Mouse (Mus musculus) hindbrain, embryonic 13.5 days (tissue): ENCODE data around the gene Aph1c. TPM values are rescaled to one million over a fixed set of nuclear protein-coding genes. Genes with fewer than 3 reads are reported as not detected.

Source experiments
- ATAC-seq: fragments of 200-750 bp; cut with Nextera tagmentation; 2 replicates; pipeline ENCODE4 v1.8.0; 2017; ENCODE audit warnings: moderate TSS enrichment; ENCODE audit not compliant: low FRiP score
- H3K27ac ChIP-seq: fragments of 300-500 bp; sonication (generic); 2 replicates; pipeline ENCODE4 v1.5.1; 2015; ENCODE audit warnings: inconsistent platforms, mild to moderate bottlenecking, moderate library complexity
- H3K27me3 ChIP-seq: fragments of 300-500 bp; sonication (generic); 2 replicates; pipeline ENCODE4 v1.6.1; 2015; ENCODE audit warnings: mild to moderate bottlenecking, inconsistent platforms
- H3K36me3 ChIP-seq: fragments of 300-500 bp; sonication (generic); 2 replicates; pipeline ENCODE4 v1.6.1; 2015; ENCODE audit warnings: mild to moderate bottlenecking, inconsistent platforms
- H3K4me1 ChIP-seq: fragments of 300-500 bp; sonication (generic); replicated peaks from 2 replicates; pipeline ENCODE4 v1.6.1; 2015; ENCODE audit warnings: inconsistent platforms
- H3K4me2 ChIP-seq: fragments of 300-500 bp; sonication (generic); 2 replicates; pipeline ENCODE4 v1.6.1; 2015; ENCODE audit warnings: inconsistent platforms, mild to moderate bottlenecking, moderate library complexity
- H3K4me3 ChIP-seq: fragments of 300-500 bp; sonication (generic); 2 replicates; pipeline ENCODE4 v1.5.1; 2015; ENCODE audit warnings: mild to moderate bottlenecking, inconsistent platforms
- H3K9ac ChIP-seq: fragments of 300-500 bp; sonication (generic); 2 replicates; pipeline ENCODE4 v1.6.1; 2015; ENCODE audit warnings: mild to moderate bottlenecking, inconsistent platforms
- H3K9me3 ChIP-seq: fragments of 300-500 bp; sonication (generic); 2 replicates; pipeline ENCODE4 v1.6.1; 2016; ENCODE audit warnings: inconsistent platforms
- WGBS: fragments of 180-500 bp; shearing (Covaris S2); methylation state at CpG from one replicate; pipeline ENCODE4 v1.1.7; 2015; 5-methylcytosine and 5-hydroxymethylcytosine counted together
- polyA plus RNA-seq: library from polyadenylated mRNA; unstranded; fragments of >200 nt; fragmentation: Nextera tagmentation; extraction: Ambion mirVana; gene quantifications from 2 replicates; pipeline ENCODE4 v1.2.1, GENCODE M21; 2015

Gene Aph1c
- polyA plus RNA-seq, 1 experiment from 2014 or later: 5.4 TPM

DNA sequence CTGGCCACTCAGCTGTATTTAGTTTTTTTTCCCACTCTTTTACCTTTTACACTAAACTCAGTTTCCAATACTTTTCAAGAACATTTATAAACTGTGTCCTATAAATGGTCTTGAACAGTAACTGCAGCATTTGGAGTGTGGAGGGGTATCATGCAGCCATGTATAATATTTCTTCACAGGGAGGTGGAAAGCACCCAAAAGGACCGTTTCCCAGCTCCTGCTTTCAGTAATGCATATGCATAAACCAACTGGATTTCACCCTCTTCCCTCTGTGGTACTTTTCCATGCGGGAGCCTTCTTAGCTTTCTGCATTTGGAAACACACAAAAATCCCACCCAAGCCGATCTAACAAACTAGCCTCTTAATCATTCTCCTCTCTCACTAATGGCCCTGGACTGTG, 30.2 kb upstream of the Aph1c start:
- H3K27ac ChIP-seq: no peak overlapping the region

DNA sequence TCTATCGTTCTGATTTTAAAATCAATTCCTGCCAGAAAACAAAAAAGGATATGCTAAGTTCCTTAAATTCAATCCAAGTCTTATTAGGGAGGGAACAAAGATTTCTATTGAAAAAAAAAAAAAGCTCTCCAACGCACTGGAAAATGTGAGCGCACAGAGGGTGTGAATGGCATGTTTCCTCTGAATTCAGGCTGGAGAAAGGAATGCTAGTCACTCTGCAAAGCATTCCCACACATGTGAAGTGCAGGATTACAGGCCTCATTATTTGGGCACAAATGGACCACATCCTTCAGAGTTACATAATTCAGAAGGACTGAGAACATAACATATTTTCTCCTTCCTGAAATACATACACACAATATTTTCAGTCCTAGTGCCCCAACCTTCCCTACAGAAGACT, 28.9 kb upstream of the Aph1c start:
- H3K9me3 ChIP-seq: no peaks in the 10 kb centered on the region
- H3K4me2 ChIP-seq: no peak overlapping the region
- H3K9ac ChIP-seq: no peak overlapping the region
- H3K4me3 ChIP-seq: no peak overlapping the region
- H3K4me1 ChIP-seq: peaks cover 13% of the 10 kb centered on the region
- H3K36me3 ChIP-seq: peaks cover 21% of the 10 kb centered on the region
- WGBS: 36% methylated on average over 3 of the region's 3 CpGs
- H3K27ac ChIP-seq: peak overlapping the region; percentile 20; the same call in 1 of the 2 replicates
- ATAC-seq: no peak
- no peaks in the 10 kb centered on the region for H3K27me3 ChIP-seq

More for the DNA sequence above, 30.2 kb upstream of the Aph1c start:
- peaks cover 11% of the 10 kb centered on the region for H3K36me3 ChIP-seq
- H3K27me3 ChIP-seq: no peaks in the 10 kb centered on the region
- 72% methylated on average over 3 of the region's 3 CpGs for WGBS
- peaks cover 13% of the 10 kb centered on the region for H3K4me1 ChIP-seq
- no peaks in the 10 kb centered on the region for H3K9me3 ChIP-seq
- H3K4me3 ChIP-seq: no peak overlapping the region
- no peak overlapping the region for H3K9ac ChIP-seq
- no peak overlapping the region for H3K4me2 ChIP-seq
- ATAC-seq: no peak

DNA sequence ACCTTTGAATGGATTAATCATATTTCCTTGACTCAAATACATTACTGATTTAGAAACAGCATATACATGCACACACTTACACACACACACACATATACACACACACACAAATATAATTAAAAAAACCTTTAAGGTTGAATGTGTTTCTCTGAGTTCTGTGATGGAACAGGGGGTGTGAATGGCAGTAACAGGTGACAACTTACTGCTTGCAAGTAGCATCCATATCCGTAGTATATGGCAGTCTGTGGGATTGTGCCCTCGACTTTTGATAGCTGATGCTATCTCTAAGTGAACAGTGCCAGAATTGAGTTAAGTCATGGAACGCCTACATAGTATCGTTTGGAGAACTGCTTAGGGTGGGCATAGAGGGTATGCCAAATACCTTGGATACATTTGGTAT, 27.7 kb upstream of the Aph1c start:
- Histone ChIP-seq H3K4me2 (no peak overlapping the region), H3K4me3 (no peak overlapping the region), H3K27me3 (no peaks in the 10 kb centered on the region), H3K9me3 (no peaks in the 10 kb centered on the region), H3K27ac (no peak overlapping the region), H3K4me1 (peaks cover 13% of the 10 kb centered on the region), H3K9ac (no peak overlapping the region), H3K36me3 (peaks cover 28% of the 10 kb centered on the region)
- 98% methylated on average over 4 of the region's 4 CpGs for WGBS
- no peak for ATAC-seq

DNA sequence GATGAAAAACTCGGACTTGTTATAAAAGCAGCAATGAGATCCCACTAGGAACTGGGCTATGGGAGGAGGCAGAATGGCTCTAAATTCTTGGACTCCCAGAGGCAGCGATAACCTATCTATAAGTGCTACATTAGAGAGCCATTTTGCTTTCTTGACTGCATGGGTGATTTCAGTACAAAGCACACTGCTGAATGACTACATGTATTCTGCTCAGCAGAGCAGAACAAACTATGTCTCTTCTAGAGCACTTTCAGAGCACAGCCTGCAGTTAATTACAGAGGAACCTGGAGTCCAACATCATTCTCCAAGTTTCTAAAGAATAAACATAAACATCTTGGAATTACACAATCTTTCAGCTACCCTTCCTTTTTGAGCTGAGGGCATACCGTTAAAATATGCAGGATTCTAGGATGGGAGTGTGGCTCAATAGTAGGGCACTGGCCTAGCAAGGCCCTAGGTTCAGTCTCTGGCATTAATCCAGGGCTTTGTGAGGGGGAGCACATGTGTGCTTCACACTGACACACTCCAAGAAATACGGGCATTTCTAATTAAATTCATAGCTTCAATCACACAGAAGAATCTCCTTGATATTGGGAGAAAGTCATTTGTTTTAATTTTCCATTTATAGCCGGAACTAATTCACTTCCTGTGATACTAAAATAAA, 26.7 kb upstream of the Aph1c start:
- H3K9ac ChIP-seq: no peak overlapping the region
- H3K4me2 ChIP-seq: no peak overlapping the region
- peaks cover 28% of the 10 kb centered on the region for H3K36me3 ChIP-seq
- H3K27ac ChIP-seq: peak overlapping the region; percentile 69
- no peak overlapping the region for H3K4me3 ChIP-seq
- no peak for ATAC-seq
- WGBS: 54% methylated on average over 5 of the region's 5 CpGs
- H3K27me3 ChIP-seq: no peaks in the 10 kb centered on the region
- peaks cover 13% of the 10 kb centered on the region for H3K4me1 ChIP-seq
- no peaks in the 10 kb centered on the region for H3K9me3 ChIP-seq

DNA sequence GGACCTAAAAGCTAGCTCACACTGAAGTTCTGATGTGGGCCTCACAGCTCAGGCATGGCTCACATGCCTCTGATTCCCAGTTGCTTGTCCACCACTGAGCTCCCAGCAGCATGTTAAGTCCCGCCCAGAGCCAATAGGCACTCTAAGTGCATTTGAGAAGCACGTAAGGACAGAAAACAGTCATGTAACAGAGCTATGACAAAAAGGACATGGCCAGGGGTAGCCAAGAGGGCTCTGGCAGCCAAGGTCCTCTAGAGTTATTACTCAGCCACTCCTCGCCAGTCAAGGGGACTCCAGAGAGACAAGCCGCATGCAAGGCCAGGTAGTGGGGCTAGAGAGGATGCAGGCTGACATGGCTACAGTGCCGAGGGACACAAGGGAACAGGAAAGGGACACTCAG, 25.0 kb upstream of the Aph1c start:
- no peak for ATAC-seq
- no peaks in the 10 kb centered on the region for H3K27me3 ChIP-seq
- peaks cover 13% of the 10 kb centered on the region for H3K4me1 ChIP-seq
- H3K4me2 ChIP-seq: no peak overlapping the region
- no peak overlapping the region for H3K27ac ChIP-seq
- H3K9ac ChIP-seq: no peak overlapping the region
- 95% methylated on average over 5 of the region's 5 CpGs for WGBS
- H3K9me3 ChIP-seq: no peaks in the 10 kb centered on the region
- no peak overlapping the region for H3K4me3 ChIP-seq
- H3K36me3 ChIP-seq: peaks cover 28% of the 10 kb centered on the region

DNA sequence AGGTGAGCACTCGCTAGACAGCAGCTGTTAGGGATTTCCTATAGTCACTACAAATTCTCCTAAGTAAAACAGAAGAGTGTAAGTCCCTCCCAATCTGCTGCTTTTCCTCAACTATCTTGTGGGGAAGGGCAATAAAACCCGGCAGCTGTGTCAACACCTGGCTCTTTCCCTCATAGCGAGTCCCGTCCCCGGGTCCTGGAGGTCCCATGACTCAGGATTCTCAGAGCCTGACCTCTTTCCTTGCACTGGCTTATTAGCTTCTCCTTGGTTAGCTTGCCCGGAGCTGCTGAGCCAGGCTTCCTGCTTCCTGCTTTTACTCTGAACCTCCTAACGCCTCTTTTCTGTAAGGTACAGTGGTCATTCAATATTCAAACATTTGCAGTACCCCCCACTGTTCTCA, 21.3 kb upstream of the Aph1c start:
- Histone ChIP-seq H3K27ac (no peak overlapping the region), H3K9ac (no peak overlapping the region), H3K9me3 (no peaks in the 10 kb centered on the region), H3K4me3 (no peak overlapping the region), H3K27me3 (no peaks in the 10 kb centered on the region), H3K4me2 (no peak overlapping the region), H3K4me1 (peaks cover 4% of the 10 kb centered on the region), H3K36me3 (peaks cover 23% of the 10 kb centered on the region)
- no peak for ATAC-seq
- 63% methylated on average over 7 of the region's 7 CpGs for WGBS

DNA sequence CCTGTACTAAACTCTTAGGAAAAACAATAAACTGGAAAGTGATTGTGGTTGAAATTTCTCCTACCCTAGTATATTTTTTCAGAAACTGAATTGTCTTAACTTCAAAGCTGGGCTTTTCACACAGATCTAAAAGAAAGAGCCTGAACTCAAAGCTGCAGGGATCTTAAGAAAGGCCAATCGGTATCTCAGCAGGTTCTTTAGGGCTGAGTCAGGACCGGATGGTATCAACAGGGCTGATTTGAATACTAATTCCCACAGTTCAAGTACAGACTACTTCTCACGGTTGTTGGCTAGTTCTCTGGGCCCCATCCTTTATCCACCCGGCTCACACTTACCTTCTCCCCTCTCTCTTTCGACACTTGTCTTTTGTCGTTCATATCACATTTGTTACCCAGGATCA, 18.1 kb upstream of the Aph1c start:
- H3K4me1 ChIP-seq: no peaks in the 10 kb centered on the region
- H3K4me3 ChIP-seq: no peak overlapping the region
- ATAC-seq: no peak
- no peak overlapping the region for H3K9ac ChIP-seq
- no peaks in the 10 kb centered on the region for H3K27me3 ChIP-seq
- H3K27ac ChIP-seq: no peak overlapping the region
- no peak overlapping the region for H3K4me2 ChIP-seq
- peaks cover 9% of the 10 kb centered on the region for H3K36me3 ChIP-seq
- H3K9me3 ChIP-seq: no peaks in the 10 kb centered on the region
- 33% methylated on average over 6 of the region's 6 CpGs for WGBS

DNA sequence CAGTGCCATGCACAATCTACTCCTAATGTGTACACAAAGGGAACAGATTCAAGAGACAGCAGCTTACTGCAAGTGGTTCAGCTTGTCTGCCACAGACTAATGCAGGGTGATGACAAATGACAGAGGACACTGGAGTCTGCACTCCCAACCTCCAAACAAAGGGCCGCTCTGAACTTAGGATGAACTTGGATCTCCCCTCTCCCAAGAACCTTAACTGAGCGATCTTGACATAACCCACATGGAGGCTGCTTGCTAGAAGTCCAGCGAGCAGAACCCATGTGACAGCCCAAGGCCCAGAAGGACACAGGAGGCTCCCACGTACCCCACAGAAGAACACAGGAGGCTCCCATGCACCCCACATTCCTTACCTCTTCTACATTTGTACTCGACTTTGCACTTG, 16.4 kb upstream of the Aph1c start:
- Histone ChIP-seq H3K4me3 (no peak overlapping the region), H3K9me3 (no peaks in the 10 kb centered on the region), H3K27ac (no peak overlapping the region), H3K27me3 (no peaks in the 10 kb centered on the region), H3K4me2 (no peak overlapping the region), H3K36me3 (peaks cover 23% of the 10 kb centered on the region), H3K9ac (no peak overlapping the region), H3K4me1 (no peaks in the 10 kb centered on the region)
- WGBS: 74% methylated on average over 5 of the region's 5 CpGs
- no peak for ATAC-seq

DNA sequence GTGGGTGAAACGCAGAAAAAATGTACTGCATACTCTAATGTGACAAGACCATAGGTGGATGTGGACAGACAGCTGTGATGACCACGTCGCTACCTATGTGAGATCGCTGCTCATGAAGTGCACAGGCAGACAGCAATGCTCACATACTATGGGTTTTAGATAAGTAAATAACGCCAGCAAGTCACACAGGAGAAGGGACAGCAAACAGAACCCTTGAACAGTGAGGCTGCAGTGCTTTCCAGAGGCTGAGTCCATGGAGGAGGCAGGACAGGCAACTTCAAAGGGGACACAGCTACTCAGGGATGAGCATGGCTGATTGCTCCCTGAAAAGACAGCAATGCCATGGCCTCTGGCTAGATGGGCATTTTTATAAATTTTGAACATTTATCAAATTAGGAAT, 12.3 kb upstream of the Aph1c start:
- 95% methylated on average over 5 of the region's 5 CpGs for WGBS
- no peak overlapping the region for H3K27ac ChIP-seq
- H3K27me3 ChIP-seq: no peaks in the 10 kb centered on the region
- peaks cover 24% of the 10 kb centered on the region for H3K36me3 ChIP-seq
- H3K4me1 ChIP-seq: no peaks in the 10 kb centered on the region
- no peak overlapping the region for H3K4me3 ChIP-seq
- no peak for ATAC-seq
- no peak overlapping the region for H3K4me2 ChIP-seq
- H3K9me3 ChIP-seq: no peaks in the 10 kb centered on the region
- no peak overlapping the region for H3K9ac ChIP-seq

DNA sequence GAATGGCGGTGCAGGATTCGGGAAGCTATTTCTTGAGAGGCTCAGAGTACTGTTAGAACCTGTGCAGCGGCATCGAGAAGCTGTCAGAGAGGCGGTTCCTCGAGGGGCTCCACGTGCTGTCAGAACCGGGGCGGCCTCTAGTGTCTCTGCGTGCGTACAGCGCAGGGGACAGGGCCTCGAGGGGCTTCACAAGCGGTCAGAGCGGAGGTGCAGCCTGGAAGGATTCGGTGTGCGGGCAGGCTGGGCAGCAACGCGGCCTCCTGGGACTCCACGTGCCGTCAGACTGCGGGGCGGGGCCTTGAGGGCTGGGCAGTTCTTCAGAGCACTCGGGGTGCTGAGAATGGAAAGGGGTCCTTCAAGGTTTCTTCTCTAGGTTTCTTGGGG, 563 bp upstream of the Aph1c start:
- peak; percentile 90 for ATAC-seq
- peaks cover 15% of the 10 kb centered on the region for H3K4me1 ChIP-seq
- no peaks in the 10 kb centered on the region for H3K9me3 ChIP-seq
- H3K36me3 ChIP-seq: no peaks in the 10 kb centered on the region
- H3K4me3 ChIP-seq: peak overlapping the region; percentile 63
- H3K27ac ChIP-seq: peak overlapping the region; percentile 19; the same call in 1 of the 2 replicates
- 1% methylated on average over 24 of the region's 24 CpGs for WGBS
- peaks cover 12% of the 10 kb centered on the region for H3K27me3 ChIP-seq
- H3K9ac ChIP-seq: peak overlapping the region; percentile 70
- peak overlapping the region; percentile 91 for H3K4me2 ChIP-seq

DNA sequence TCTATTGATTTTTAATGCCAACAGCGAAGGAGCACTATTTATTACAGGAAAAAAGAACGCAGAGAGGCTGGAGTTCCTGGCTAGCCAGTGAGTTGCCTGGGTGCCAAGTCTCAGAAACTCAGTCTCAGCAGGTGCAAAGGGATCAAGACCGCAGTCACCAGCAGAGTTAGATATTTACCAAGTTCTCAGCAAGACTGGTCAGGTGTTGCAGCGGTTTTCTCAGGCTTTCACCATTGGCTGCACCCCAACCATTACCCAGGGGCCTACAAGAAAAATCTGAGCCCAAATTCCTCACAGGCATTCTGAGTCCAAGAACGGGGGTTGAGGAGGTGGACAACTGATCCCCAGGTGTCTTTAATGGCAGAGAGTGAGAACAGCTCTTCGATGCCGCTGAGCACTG, 675 bp downstream of the Aph1c start:
- Histone ChIP-seq H3K9ac (peak overlapping the region; percentile 70), H3K27me3 (peaks cover 12% of the 10 kb centered on the region), H3K4me2 (peak overlapping the region; percentile 91), H3K36me3 (no peaks in the 10 kb centered on the region), H3K4me3 (peak overlapping the region; percentile 63), H3K4me1 (peaks cover 15% of the 10 kb centered on the region), H3K9me3 (no peaks in the 10 kb centered on the region), H3K27ac (peak overlapping the region; percentile 6; the same call in 1 of the 2 replicates)
- ATAC-seq: no peak
- 15% methylated on average over 7 of the region's 7 CpGs for WGBS

DNA sequence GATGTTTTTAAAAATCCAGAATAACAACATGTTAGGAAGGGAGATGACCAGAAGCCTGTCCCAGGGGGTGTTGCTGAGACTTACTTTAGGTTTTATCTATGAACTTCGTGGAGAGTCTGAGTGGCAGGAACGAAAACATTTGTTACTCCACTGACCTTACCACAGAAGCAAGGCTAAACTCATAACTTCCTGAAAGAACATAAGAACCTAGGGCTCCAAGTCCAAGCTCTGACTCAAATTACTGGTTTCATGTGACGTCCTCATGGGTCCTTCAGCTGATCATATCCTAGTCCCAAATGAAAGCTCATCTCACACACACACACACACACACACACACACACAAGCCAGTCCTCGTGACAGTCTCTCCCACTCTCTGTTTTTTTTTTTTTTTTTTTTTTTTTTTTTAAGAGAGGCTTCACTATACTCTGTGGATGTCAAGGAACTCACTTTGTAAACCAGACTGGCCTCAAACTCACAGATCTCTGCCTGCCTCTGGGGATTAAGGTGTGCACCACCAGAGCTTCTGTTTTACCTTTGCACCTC, 2.1 kb downstream of the Aph1c start:
- H3K27me3 ChIP-seq: peaks cover 14% of the 10 kb centered on the region
- no peak for ATAC-seq
- WGBS: 71% methylated on average over 4 of the region's 4 CpGs
- no peak overlapping the region for H3K9ac ChIP-seq
- H3K36me3 ChIP-seq: no peaks in the 10 kb centered on the region; the same call in 1 of the 2 replicates
- H3K4me2 ChIP-seq: no peak overlapping the region
- H3K4me3 ChIP-seq: no peak overlapping the region
- peaks cover 15% of the 10 kb centered on the region for H3K4me1 ChIP-seq
- H3K27ac ChIP-seq: no peak overlapping the region
- H3K9me3 ChIP-seq: no peaks in the 10 kb centered on the region

DNA sequence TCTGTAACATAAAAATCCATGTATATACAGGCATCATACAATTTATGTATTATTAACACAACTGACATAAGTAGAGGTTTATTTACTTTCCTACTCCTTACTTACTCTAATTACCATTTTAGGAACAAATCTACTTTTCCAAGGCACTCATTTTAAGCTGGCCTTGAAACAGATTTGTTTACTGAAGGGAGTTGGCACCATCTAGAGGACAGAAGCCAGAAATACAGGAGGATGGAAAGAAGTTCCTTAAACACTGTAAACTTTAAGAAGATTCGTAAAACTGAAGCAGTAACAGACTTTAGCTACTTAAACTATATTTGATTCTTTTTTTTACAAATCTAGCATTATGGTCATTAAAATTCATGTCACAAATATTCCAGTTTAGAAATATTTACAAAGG, 8.5 kb downstream of the Aph1c start:
- H3K27ac ChIP-seq: no peak overlapping the region
- no peak for ATAC-seq
- no peaks in the 10 kb centered on the region; the same call in 1 of the 2 replicates for H3K36me3 ChIP-seq
- H3K27me3 ChIP-seq: 0 out of 2 replicates have a peak, but pooled peaks cover 2% of the 10 kb centered on the region
- no peaks in the 10 kb centered on the region for H3K4me1 ChIP-seq
- no peak overlapping the region for H3K4me3 ChIP-seq
- WGBS: 52% methylated on average over 1 of the region's 1 CpGs
- H3K9ac ChIP-seq: no peak overlapping the region
- no peaks in the 10 kb centered on the region for H3K9me3 ChIP-seq
- no peak overlapping the region for H3K4me2 ChIP-seq
